Mouse (Mus musculus): Measurements from ENCODE around the gene Gse1. TPM values are rescaled to one million over a fixed set of nuclear protein-coding genes. Genes with fewer than 3 reads are reported as not detected.
A peak's percentile ranks its signal among the peaks of the same experiment; 100 is the strongest.

Gene Gse1
- polyA plus RNA-seq, 1 experiment from 2014 or later, result 17.8 TPM

DNA sequence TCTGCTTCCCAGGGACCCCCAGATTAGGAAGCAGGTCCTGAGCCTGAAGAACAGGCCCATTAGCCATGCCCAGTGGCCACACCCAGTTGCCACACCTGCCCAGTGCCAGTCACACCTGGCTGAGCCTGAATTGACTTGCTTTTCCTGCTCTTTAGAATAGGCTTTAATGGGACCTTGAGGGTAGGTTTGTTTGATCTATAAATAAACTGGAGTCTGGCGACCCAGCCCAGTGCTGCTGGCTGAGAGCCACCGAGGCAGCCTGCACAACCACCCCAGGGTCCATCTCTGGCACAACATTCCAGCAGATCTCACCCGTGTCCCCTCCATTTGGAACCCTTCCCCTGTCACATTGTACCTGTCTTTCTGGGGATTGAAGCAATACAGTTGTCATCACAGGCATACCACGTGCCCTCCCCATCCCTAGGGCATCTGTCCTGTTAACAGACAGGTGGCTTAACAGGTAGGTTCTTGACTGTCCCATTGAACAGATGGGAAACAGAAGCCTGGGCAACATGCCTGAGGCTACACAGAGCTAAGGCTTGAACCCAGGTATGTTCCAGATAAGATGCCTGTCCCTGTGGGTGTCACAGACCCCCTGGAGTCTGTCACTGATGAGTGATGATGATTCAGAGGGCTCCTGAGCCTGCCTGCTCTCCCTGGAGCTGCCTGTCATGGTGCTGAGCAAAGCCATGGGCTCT is 214.2 kb downstream of the Gse1 start:
- no peak for DNase-seq (ENCODE audit: low spot score)
- ATAC-seq (ENCODE audit: low FRiP score), result no peak
- H3K27ac ChIP-seq (ENCODE audit: low read depth, low read length), result no peak overlapping the region
- no peak overlapping the region for H3K4me2 ChIP-seq (replicated peaks; ENCODE audit: low read depth, low read length)
- H3K9me3 ChIP-seq (ENCODE audit: control insufficient read depth, low read length), result no peaks in the 10 kb centered on the region
- peaks cover 36% of the 10 kb centered on the region for H3K4me1 ChIP-seq (replicated peaks; ENCODE audit: control insufficient read depth, insufficient read depth, low read length)
- WGBS, result 68% methylated on average over 4 of the region's 4 CpGs
- no peak overlapping the region for H3K4me3 ChIP-seq (ENCODE audit: low read depth, low read length)
- no peak overlapping the region for H3K9ac ChIP-seq (ENCODE audit: low read depth, low read length)
- H3K27me3 ChIP-seq (ENCODE audit: control insufficient read depth, insufficient read depth, low read length), result no peaks in the 10 kb centered on the region; the same call in 1 of the 2 replicates
- no peaks in the 10 kb centered on the region for H3K36me3 ChIP-seq (ENCODE audit: control insufficient read depth, insufficient read depth, low read length)

DNA sequence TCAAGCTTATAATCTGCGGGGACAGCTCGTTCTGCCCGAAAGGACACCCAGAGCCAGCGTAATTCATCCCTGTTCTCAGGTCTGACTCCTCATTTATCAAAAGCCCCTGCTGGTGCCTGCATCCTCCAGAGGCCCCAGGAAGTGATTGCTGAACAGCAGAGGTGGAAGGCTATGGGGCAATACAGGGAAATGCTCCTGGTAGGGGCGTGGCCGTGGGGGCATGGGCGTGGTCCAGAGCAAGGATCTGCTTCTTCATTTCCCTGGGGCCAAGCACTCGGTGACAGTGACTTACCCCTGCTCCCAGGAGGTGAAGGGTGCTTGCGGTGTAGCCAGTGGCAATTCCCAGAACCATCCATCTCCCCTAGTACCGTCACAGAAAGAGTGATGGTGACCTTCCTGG is 217.0 kb downstream of the Gse1 start:
- Histone ChIP-seq H3K4me1 (replicated peaks; ENCODE audit: control insufficient read depth, insufficient read depth, low read length) (peaks cover 27% of the 10 kb centered on the region), H3K27ac (ENCODE audit: low read depth, low read length) (peak overlapping the region; percentile 1; the same call in 1 of the 2 replicates), H3K27me3 (ENCODE audit: control insufficient read depth, insufficient read depth, low read length) (no peaks in the 10 kb centered on the region), H3K4me3 (ENCODE audit: low read depth, low read length) (no peak overlapping the region), H3K4me2 (replicated peaks; ENCODE audit: low read depth, low read length) (no peak overlapping the region), H3K9ac (ENCODE audit: low read depth, low read length) (no peak overlapping the region), H3K9me3 (ENCODE audit: control insufficient read depth, low read length) (no peaks in the 10 kb centered on the region), H3K36me3 (ENCODE audit: control insufficient read depth, insufficient read depth, low read length) (no peaks in the 10 kb centered on the region)
- ATAC-seq (ENCODE audit: low FRiP score) (no peak), DNase-seq (ENCODE audit: low spot score) (no peak)
- WGBS, result 49% methylated on average over 10 of the region's 10 CpGs

DNA sequence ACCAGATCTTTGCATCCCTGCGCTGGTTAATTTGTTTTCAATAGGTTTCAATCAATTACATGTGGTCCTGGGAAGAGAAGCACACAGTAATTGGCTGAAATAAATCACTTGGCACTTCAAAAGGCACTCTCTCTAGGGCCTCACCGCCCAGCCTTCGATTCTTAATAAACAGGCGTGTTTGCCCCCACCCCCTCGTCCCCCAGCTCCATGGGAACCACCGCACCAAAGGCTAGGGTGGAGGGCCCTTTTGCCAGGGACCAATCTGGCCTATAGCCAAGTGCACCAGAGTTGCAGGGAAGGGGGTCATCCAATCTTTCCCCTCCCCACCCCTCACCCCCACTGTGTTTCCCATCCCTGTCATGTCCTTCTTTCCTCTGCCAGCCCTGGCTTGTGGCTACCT is 219.9 kb downstream of the Gse1 start:
- ATAC-seq (ENCODE audit: low FRiP score) (peak; percentile 44), DNase-seq (ENCODE audit: low spot score) (no peak)
- no peaks in the 10 kb centered on the region for H3K27me3 ChIP-seq (ENCODE audit: control insufficient read depth, insufficient read depth, low read length)
- H3K9ac ChIP-seq (ENCODE audit: low read depth, low read length), result no peak overlapping the region
- H3K4me3 ChIP-seq (ENCODE audit: low read depth, low read length), result no peak overlapping the region
- H3K27ac ChIP-seq (ENCODE audit: low read depth, low read length), result peak overlapping the region; percentile 68
- peaks cover 23% of the 10 kb centered on the region for H3K4me1 ChIP-seq (replicated peaks; ENCODE audit: control insufficient read depth, insufficient read depth, low read length)
- no peak overlapping the region for H3K4me2 ChIP-seq (replicated peaks; ENCODE audit: low read depth, low read length)
- no peaks in the 10 kb centered on the region for H3K36me3 ChIP-seq (ENCODE audit: control insufficient read depth, insufficient read depth, low read length)
- H3K9me3 ChIP-seq (ENCODE audit: control insufficient read depth, low read length), result no peaks in the 10 kb centered on the region
- 46% methylated on average over 6 of the region's 6 CpGs for WGBS

DNA sequence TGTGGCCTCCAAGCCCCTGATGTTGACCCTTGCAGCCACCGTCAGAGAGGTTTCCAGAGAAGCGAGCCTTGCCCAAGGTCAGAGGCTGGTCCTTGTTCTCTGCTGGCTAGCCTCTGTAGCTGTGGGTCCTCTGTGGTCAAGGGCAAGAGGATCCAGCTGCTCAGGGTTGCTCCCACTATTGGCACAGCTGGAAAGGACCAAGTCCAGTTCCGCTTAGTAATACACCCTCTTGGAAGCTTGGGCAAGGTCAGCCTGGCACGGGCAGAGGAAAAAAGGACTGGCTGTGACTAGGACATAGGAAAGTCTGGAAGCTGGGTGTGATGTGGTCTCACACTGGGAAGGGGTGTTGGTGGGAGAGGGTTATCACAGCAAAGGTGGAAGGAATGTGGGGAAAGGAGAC is 220.9 kb downstream of the Gse1 start:
- no peaks in the 10 kb centered on the region for H3K27me3 ChIP-seq (ENCODE audit: control insufficient read depth, insufficient read depth, low read length)
- ATAC-seq (ENCODE audit: low FRiP score), result no peak
- H3K36me3 ChIP-seq (ENCODE audit: control insufficient read depth, insufficient read depth, low read length), result no peaks in the 10 kb centered on the region

DNA sequence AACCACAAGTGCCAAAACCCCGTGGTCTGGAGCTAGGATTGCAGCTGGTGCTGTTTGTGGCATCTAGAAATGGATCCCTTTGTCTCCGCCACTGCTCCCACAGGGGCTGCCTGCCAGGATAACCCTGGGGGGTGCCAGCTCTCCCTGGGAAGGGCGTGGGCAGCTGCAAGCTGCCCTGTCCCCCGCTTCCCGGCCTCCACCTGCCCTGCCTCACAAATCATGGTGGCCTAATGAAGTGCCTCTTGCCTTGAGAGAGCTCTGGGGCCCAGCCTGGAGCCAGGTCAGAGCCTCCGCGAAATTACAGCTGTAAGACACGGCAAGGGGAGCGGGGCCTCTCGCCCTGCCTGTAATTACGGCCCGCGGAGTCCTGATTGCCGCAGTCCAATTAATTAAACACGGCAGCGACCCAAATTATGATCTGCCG is 221.4 kb downstream of the Gse1 start:
- DNase-seq (ENCODE audit: low spot score) (peak; percentile 38), ATAC-seq (ENCODE audit: low FRiP score) (peak; percentile 45; the same call in 1 of the 2 replicates)
- Histone ChIP-seq H3K9ac (ENCODE audit: low read depth, low read length) (peak overlapping the region; percentile 23), H3K9me3 (ENCODE audit: control insufficient read depth, low read length) (no peaks in the 10 kb centered on the region), H3K27me3 (ENCODE audit: control insufficient read depth, insufficient read depth, low read length) (no peaks in the 10 kb centered on the region), H3K36me3 (ENCODE audit: control insufficient read depth, insufficient read depth, low read length) (no peaks in the 10 kb centered on the region), H3K4me1 (replicated peaks; ENCODE audit: control insufficient read depth, insufficient read depth, low read length) (peaks cover 24% of the 10 kb centered on the region), H3K4me2 (replicated peaks; ENCODE audit: low read depth, low read length) (no peak overlapping the region), H3K27ac (ENCODE audit: low read depth, low read length) (peak overlapping the region; percentile 78), H3K4me3 (ENCODE audit: low read depth, low read length) (no peak overlapping the region)
- WGBS, result 30% methylated on average over 17 of the region's 17 CpGs

More for the DNA sequence above, 220.9 kb downstream of the Gse1 start:
- Histone ChIP-seq H3K9ac (ENCODE audit: low read depth, low read length) (peak overlapping the region; percentile 23; the same call in 1 of the 2 replicates), H3K4me3 (ENCODE audit: low read depth, low read length) (no peak overlapping the region), H3K9me3 (ENCODE audit: control insufficient read depth, low read length) (no peaks in the 10 kb centered on the region), H3K4me2 (replicated peaks; ENCODE audit: low read depth, low read length) (no peak overlapping the region), H3K4me1 (replicated peaks; ENCODE audit: control insufficient read depth, insufficient read depth, low read length) (peaks cover 23% of the 10 kb centered on the region), H3K27ac (ENCODE audit: low read depth, low read length) (peak overlapping the region; percentile 78)
- no peak for DNase-seq (ENCODE audit: low spot score)
- WGBS, result 81% methylated on average over 4 of the region's 4 CpGs

DNA sequence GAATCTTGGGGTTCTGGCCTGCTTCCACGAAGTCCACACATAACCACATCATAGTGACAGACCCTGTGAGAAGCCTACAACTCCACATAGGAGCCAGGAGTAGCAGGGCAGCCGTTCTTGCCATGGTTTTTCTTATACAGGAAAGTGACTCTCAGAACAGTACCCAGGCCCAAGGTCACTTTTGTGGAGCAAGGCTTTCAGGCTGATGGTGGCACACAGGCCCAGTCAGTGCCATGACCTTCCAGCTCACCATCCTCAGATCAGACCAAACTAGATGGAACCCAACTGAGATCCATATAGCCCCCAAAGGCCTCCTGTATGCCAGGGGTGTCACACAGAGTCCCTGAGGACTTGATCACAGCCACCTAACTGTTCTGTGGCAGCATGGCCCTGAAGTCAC is 223.9 kb downstream of the Gse1 start:
- 97% methylated on average over 2 of the region's 2 CpGs for WGBS
- no peaks in the 10 kb centered on the region for H3K36me3 ChIP-seq (ENCODE audit: control insufficient read depth, insufficient read depth, low read length)
- peaks cover 26% of the 10 kb centered on the region for H3K4me1 ChIP-seq (replicated peaks; ENCODE audit: control insufficient read depth, insufficient read depth, low read length)
- ATAC-seq (ENCODE audit: low FRiP score) (no peak), DNase-seq (ENCODE audit: low spot score) (no peak)
- H3K4me2 ChIP-seq (replicated peaks; ENCODE audit: low read depth, low read length), result no peak overlapping the region
- H3K9ac ChIP-seq (ENCODE audit: low read depth, low read length), result no peak overlapping the region
- no peak overlapping the region for H3K4me3 ChIP-seq (ENCODE audit: low read depth, low read length)
- H3K9me3 ChIP-seq (ENCODE audit: control insufficient read depth, low read length), result no peaks in the 10 kb centered on the region
- no peak overlapping the region for H3K27ac ChIP-seq (ENCODE audit: low read depth, low read length)
- no peaks in the 10 kb centered on the region for H3K27me3 ChIP-seq (ENCODE audit: control insufficient read depth, insufficient read depth, low read length)

DNA sequence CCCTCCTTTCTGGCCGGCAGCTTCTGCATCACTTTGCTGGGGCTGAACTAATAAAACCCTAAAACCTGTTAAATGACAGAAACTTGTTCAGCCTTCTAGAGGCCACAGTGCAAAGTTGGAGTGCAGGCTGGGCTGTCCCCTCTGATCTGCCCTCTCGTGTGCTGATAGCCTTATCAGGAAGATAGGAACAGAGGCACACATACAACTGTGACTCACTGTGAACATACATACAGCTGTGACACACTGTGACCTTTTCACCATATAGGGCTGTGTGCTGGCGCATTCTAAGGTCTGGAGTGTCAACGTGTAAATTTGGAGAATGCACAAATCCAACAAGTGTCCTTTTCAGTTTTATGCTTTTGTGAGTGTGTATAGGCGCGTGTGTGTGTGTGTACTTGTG is 226.1 kb downstream of the Gse1 start:
- H3K36me3 ChIP-seq (ENCODE audit: control insufficient read depth, insufficient read depth, low read length), result no peaks in the 10 kb centered on the region
- no peak overlapping the region for H3K9ac ChIP-seq (ENCODE audit: low read depth, low read length)
- no peak overlapping the region for H3K4me2 ChIP-seq (replicated peaks; ENCODE audit: low read depth, low read length)
- no peak for DNase-seq (ENCODE audit: low spot score)
- H3K9me3 ChIP-seq (ENCODE audit: control insufficient read depth, low read length), result no peaks in the 10 kb centered on the region
- peaks cover 18% of the 10 kb centered on the region for H3K4me1 ChIP-seq (replicated peaks; ENCODE audit: control insufficient read depth, insufficient read depth, low read length)
- no peak overlapping the region for H3K4me3 ChIP-seq (ENCODE audit: low read depth, low read length)
- no peak overlapping the region for H3K27ac ChIP-seq (ENCODE audit: low read depth, low read length)
- WGBS, result 82% methylated on average over 6 of the region's 6 CpGs
- no peak for ATAC-seq (ENCODE audit: low FRiP score)
- no peaks in the 10 kb centered on the region for H3K27me3 ChIP-seq (ENCODE audit: control insufficient read depth, insufficient read depth, low read length)

DNA sequence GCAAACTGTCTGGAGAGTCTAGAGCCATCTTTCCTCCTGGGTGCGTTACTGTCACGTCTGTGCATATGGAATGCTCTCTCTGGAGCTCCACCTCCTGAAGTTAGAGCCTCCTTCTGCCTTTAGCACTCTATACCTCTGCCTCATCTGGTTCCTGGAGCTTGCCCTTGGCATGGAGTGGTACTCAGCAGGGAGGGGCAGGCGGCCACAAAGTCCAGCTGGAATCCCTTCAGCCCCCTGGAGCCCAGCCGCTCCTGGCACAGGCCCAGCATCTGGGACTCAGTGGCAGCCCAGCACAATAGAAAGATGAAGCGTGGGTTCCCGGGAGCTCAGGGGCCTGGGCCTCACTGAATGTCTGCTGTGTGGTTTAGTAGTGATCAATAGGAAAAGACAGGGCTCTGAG is 232.1 kb downstream of the Gse1 start:
- DNase-seq (ENCODE audit: low spot score), result no peak
- Histone ChIP-seq H3K4me3 (ENCODE audit: low read depth, low read length) (no peak overlapping the region), H3K9ac (ENCODE audit: low read depth, low read length) (no peak overlapping the region), H3K27ac (ENCODE audit: low read depth, low read length) (0 out of 2 replicates have a peak overlapping the region, but pooled peaks have one; percentile 39), H3K36me3 (ENCODE audit: control insufficient read depth, insufficient read depth, low read length) (no peaks in the 10 kb centered on the region), H3K4me2 (replicated peaks; ENCODE audit: low read depth, low read length) (no peak overlapping the region), H3K9me3 (ENCODE audit: control insufficient read depth, low read length) (no peaks in the 10 kb centered on the region), H3K27me3 (ENCODE audit: control insufficient read depth, insufficient read depth, low read length) (no peaks in the 10 kb centered on the region), H3K4me1 (replicated peaks; ENCODE audit: control insufficient read depth, insufficient read depth, low read length) (peaks cover 14% of the 10 kb centered on the region; the same call in 1 of the 2 replicates)
- 53% methylated on average over 6 of the region's 6 CpGs for WGBS
- no peak for ATAC-seq (ENCODE audit: low FRiP score)

DNA sequence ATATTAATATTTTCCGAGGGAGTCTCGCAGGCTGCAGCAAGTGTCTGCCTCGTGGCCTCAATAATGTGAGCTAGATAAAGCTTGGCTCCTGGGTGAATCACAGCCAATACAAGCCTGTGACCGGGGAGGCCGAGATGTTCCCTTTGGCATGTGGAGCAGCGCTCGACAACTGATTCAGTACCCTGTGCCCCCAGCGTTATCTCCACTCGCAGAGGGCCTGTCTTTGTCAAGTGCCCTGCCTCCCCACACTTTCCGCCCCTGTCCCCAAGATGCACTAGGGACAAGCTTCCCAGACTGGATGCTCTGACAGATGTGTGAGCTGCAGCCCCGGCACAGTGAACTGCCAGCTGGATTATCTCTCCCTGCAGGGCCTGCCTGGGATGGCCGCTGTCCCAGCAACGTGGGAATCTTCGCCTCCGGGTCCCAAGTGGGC is 233.9 kb downstream of the Gse1 start:
- no peaks in the 10 kb centered on the region for H3K36me3 ChIP-seq (ENCODE audit: control insufficient read depth, insufficient read depth, low read length)
- H3K4me1 ChIP-seq (replicated peaks; ENCODE audit: control insufficient read depth, insufficient read depth, low read length), result peaks cover 15% of the 10 kb centered on the region
- H3K27me3 ChIP-seq (ENCODE audit: control insufficient read depth, insufficient read depth, low read length), result no peaks in the 10 kb centered on the region
- DNase-seq (ENCODE audit: low spot score) (no peak), ATAC-seq (ENCODE audit: low FRiP score) (peak; percentile 21; the same call in 1 of the 2 replicates)
- peak overlapping the region; percentile 37; the same call in 1 of the 2 replicates for H3K27ac ChIP-seq (ENCODE audit: low read depth, low read length)
- WGBS, result 33% methylated on average over 15 of the region's 15 CpGs
- H3K9me3 ChIP-seq (ENCODE audit: control insufficient read depth, low read length), result no peaks in the 10 kb centered on the region
- H3K4me3 ChIP-seq (ENCODE audit: low read depth, low read length), result no peak overlapping the region
- no peak overlapping the region; the same call in 1 of the 2 replicates for H3K9ac ChIP-seq (ENCODE audit: low read depth, low read length)
- H3K4me2 ChIP-seq (replicated peaks; ENCODE audit: low read depth, low read length), result no peak overlapping the region

Data from hindbrain, embryonic 11.5 days (tissue).